Mouse (Mus musculus) stomach, embryonic 15.5 days (tissue): ENCODE measurements around the gene Reln. TPM values are rescaled to one million over a fixed set of nuclear protein-coding genes. Genes with fewer than 3 reads are reported as not detected.

Source experiments
- ATAC-seq: fragments of 200-750 bp; cut with Nextera tagmentation; 2 replicates; pipeline ENCODE4 v1.8.0; 2017; ENCODE audit warnings: low read depth, moderate number of reproducible peaks, moderate TSS enrichment; ENCODE audit not compliant: insufficient read depth, low FRiP score
- H3K27ac ChIP-seq: fragments of 300-500 bp; sonication (generic); 2 replicates; pipeline ENCODE4 v1.5.1; 2015; ENCODE audit warnings: mild to moderate bottlenecking, inconsistent platforms
- H3K27me3 ChIP-seq: fragments of 300-500 bp; sonication (generic); replicated peaks from 2 replicates; pipeline ENCODE4 v1.6.1; 2015; ENCODE audit warnings: inconsistent platforms
- H3K36me3 ChIP-seq: fragments of 300-500 bp; sonication (generic); 2 replicates; pipeline ENCODE4 v1.6.1; 2015; ENCODE audit warnings: inconsistent platforms
- H3K4me1 ChIP-seq: fragments of 300-500 bp; sonication (generic); 2 replicates; pipeline ENCODE4 v1.6.1; 2015; ENCODE audit warnings: inconsistent platforms
- H3K4me2 ChIP-seq: fragments of 300-500 bp; sonication (generic); 2 replicates; pipeline ENCODE4 v1.6.1; 2015; ENCODE audit warnings: mild to moderate bottlenecking, inconsistent platforms
- H3K4me3 ChIP-seq: fragments of 300-500 bp; sonication (generic); replicated peaks from 2 replicates; pipeline ENCODE4 v1.5.1; 2015; ENCODE audit warnings: inconsistent platforms
- H3K9ac ChIP-seq: fragments of 300-500 bp; sonication (generic); 2 replicates; pipeline ENCODE4 v1.6.1; 2015; ENCODE audit warnings: inconsistent platforms
- H3K9me3 ChIP-seq: fragments of 300-500 bp; sonication (generic); 2 replicates; pipeline ENCODE4 v1.6.1; 2016; ENCODE audit warnings: inconsistent platforms
- WGBS: fragments of 180-500 bp; shearing (Covaris S2); methylation state at CpG from one replicate; pipeline ENCODE4 v1.1.7; 2015; 5-methylcytosine and 5-hydroxymethylcytosine counted together
- polyA plus RNA-seq: library from polyadenylated mRNA; unstranded; fragments of >200 nt; fragmentation: Nextera tagmentation; extraction: Ambion mirVana; gene quantifications from 2 replicates; pipeline ENCODE4 v1.2.1, GENCODE M21; 2015

The Reln gene
- polyA plus RNA-seq, 1 experiment from 2014 or later: 5.3 TPM

GRCm38 (mm10) chr5:22024108-22024507 is 320.4 kb downstream of the Reln start:
- no peak overlapping the region for H3K4me2 ChIP-seq
- H3K9ac ChIP-seq: no peak overlapping the region
- no peak overlapping the region for H3K4me3 ChIP-seq
- no peaks in the 10 kb centered on the region for H3K27me3 ChIP-seq
- H3K36me3 ChIP-seq: no peaks in the 10 kb centered on the region
- WGBS: 35% methylated on average over 3 of the region's 3 CpGs
- H3K4me1 ChIP-seq: no peaks in the 10 kb centered on the region
- H3K9me3 ChIP-seq: no peaks in the 10 kb centered on the region
- no peak overlapping the region for H3K27ac ChIP-seq
- no peak for ATAC-seq

DNA sequence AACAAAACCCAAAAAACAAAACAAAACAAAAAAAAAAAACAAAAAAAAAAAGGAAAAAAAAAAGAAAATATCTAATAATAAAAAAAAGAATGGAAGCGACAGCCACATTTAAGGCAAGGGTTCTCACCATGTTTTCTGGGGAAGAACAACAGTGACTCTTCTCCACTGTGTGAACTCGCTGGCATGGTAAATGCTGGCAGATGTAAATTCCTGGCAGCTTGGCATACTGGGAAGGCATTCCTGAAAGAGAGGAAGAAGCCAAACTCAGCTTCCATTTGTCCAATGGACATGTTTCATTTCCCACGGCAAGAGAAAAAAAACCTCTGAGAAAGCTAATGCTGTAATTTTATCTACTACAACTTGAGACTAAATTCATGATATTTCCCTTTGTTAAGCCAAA is 326.6 kb downstream of the Reln start:
- no peak overlapping the region for H3K4me2 ChIP-seq

GRCm38 (mm10) chr5:22014459-22014858 is 330.0 kb downstream of the Reln start:
- Histone ChIP-seq H3K36me3 (no peaks in the 10 kb centered on the region), H3K9ac (no peak overlapping the region), H3K27me3 (no peaks in the 10 kb centered on the region), H3K4me3 (no peak overlapping the region), H3K9me3 (no peaks in the 10 kb centered on the region), H3K4me1 (no peaks in the 10 kb centered on the region), H3K27ac (no peak overlapping the region), H3K4me2 (no peak overlapping the region)
- 87% methylated on average over 3 of the region's 3 CpGs for WGBS
- no peak for ATAC-seq

More for the DNA sequence above, 326.6 kb downstream of the Reln start:
- H3K27ac ChIP-seq: no peak overlapping the region
- H3K27me3 ChIP-seq: no peaks in the 10 kb centered on the region
- H3K4me1 ChIP-seq: no peaks in the 10 kb centered on the region
- ATAC-seq: no peak
- H3K4me3 ChIP-seq: no peak overlapping the region
- no peak overlapping the region for H3K9ac ChIP-seq
- WGBS: 86% methylated on average over 3 of the region's 3 CpGs
- H3K9me3 ChIP-seq: no peaks in the 10 kb centered on the region
- H3K36me3 ChIP-seq: no peaks in the 10 kb centered on the region

- no peak overlapping the region for H3K27ac ChIP-seq
- WGBS: 83% methylated on average over 8 of the region's 8 CpGs
- H3K36me3 ChIP-seq: no peaks in the 10 kb centered on the region
- H3K9ac ChIP-seq: no peak overlapping the region
- no peak for ATAC-seq
- H3K4me1 ChIP-seq: no peaks in the 10 kb centered on the region
- H3K27me3 ChIP-seq: no peaks in the 10 kb centered on the region
- H3K4me3 ChIP-seq: no peak overlapping the region
- no peak overlapping the region for H3K4me2 ChIP-seq
- H3K9me3 ChIP-seq: no peaks in the 10 kb centered on the region
Measured at GRCm38 (mm10) chr5:22009142-22009541, 335.4 kb downstream of the Reln start.

- no peak overlapping the region for H3K4me3 ChIP-seq
- no peaks in the 10 kb centered on the region for H3K27me3 ChIP-seq
- H3K4me2 ChIP-seq: no peak overlapping the region
- no peaks in the 10 kb centered on the region for H3K4me1 ChIP-seq
- ATAC-seq: peak; percentile 47; the same call in 1 of the 2 replicates
- no peak overlapping the region for H3K27ac ChIP-seq
- no peaks in the 10 kb centered on the region for H3K9me3 ChIP-seq
- no peaks in the 10 kb centered on the region for H3K36me3 ChIP-seq
- WGBS: 42% methylated on average over 11 of the region's 11 CpGs
- H3K9ac ChIP-seq: no peak overlapping the region
Measured at GRCm38 (mm10) chr5:22007304-22008059, 337.0 kb downstream of the Reln start.

DNA sequence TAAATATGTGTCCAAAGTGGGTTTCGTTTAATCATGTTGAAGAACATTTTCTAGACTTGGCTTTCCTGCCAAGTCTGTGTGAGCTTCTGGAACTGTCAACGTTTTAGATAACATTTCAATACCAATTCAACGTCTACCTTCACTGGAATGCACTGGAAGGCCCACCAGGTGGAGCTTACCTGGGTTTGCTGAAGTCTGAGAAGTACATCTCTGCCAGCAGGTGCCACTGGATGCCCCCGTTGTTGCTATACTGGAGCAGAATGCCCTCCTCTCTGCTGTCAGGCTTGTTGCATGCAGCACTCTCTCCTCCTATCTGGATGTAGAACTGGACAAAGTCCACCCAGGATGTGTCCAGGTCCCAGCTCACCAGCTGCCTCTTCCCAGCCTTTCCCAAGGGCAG is 340.6 kb downstream of the Reln start:
- Histone ChIP-seq H3K4me3 (no peak overlapping the region), H3K9ac (no peak overlapping the region), H3K36me3 (no peaks in the 10 kb centered on the region), H3K27me3 (no peaks in the 10 kb centered on the region), H3K4me1 (no peaks in the 10 kb centered on the region), H3K4me2 (no peak overlapping the region), H3K9me3 (no peaks in the 10 kb centered on the region), H3K27ac (no peak overlapping the region)
- WGBS: 67% methylated on average over 4 of the region's 4 CpGs
- ATAC-seq: no peak

DNA sequence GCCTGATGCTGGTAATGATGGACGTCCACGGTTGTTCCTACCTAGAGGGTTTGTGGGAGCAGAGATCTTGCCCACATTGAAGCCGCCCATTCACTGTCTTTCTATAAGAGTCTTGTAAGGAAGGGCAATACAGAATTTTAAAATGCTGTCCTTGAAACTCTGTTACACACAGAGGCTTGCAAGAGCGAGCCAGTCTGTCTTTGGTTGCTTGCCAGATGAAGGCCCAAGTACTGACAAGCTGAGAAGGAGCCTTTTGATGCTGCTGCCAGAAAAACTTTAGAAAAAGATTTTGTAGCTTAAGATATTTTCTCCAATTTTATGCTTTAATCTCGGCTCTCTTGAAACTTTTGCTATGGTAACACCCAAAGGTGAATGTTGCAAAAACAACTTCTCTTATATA is 356.8 kb downstream of the Reln start:
- WGBS: 87% methylated on average over 5 of the region's 5 CpGs
- no peak for ATAC-seq
- H3K4me3 ChIP-seq: no peak overlapping the region
- H3K9me3 ChIP-seq: no peaks in the 10 kb centered on the region
- no peaks in the 10 kb centered on the region for H3K4me1 ChIP-seq
- no peak overlapping the region for H3K27ac ChIP-seq
- H3K36me3 ChIP-seq: no peaks in the 10 kb centered on the region
- H3K4me2 ChIP-seq: no peak overlapping the region
- H3K9ac ChIP-seq: no peak overlapping the region
- no peaks in the 10 kb centered on the region for H3K27me3 ChIP-seq

GRCm38 (mm10) chr5:21986311-21986710 is 358.2 kb downstream of the Reln start:
- no peak overlapping the region for H3K9ac ChIP-seq
- no peaks in the 10 kb centered on the region for H3K9me3 ChIP-seq
- H3K27ac ChIP-seq: no peak overlapping the region
- H3K4me1 ChIP-seq: no peaks in the 10 kb centered on the region
- H3K36me3 ChIP-seq: no peaks in the 10 kb centered on the region
- H3K27me3 ChIP-seq: no peaks in the 10 kb centered on the region
- ATAC-seq: no peak
- no peak overlapping the region for H3K4me3 ChIP-seq
- WGBS: 49% methylated on average over 4 of the region's 4 CpGs
- no peak overlapping the region for H3K4me2 ChIP-seq

DNA sequence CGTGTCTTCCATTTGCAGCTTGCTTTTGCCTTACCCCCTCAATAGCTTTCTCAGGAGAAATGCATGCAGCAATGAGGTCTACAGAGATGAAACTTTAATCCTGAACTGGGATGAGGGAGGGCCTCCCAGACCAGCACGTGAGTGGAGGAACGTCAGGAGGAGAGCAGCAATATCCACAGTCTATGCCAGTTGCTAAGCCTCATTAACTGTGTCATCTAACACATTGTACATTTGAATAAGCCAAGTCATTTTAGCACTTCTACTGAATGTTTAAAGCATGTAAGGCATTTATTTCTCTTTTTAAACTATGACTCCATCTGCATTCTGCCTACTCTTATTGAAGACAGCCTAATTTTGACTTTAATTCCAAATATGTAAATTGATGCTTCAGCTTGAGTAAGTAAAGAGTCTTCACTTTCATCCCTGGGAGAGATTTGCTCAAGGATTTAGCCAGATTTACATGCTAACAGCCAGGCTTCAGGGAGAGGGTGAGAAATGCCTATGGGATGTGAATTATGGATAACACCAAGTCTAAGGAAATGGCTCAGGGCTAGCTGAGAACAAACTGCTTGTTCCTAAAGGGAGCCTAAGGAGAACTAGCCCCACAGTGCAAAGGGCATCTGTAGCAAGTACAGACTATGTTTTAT is 361.4 kb downstream of the Reln start:
- H3K4me3 ChIP-seq: no peak overlapping the region
- no peak overlapping the region for H3K9ac ChIP-seq
- H3K9me3 ChIP-seq: no peaks in the 10 kb centered on the region
- 68% methylated on average over 3 of the region's 3 CpGs for WGBS
- H3K36me3 ChIP-seq: no peaks in the 10 kb centered on the region
- no peaks in the 10 kb centered on the region for H3K27me3 ChIP-seq
- no peak for ATAC-seq
- no peak overlapping the region for H3K4me2 ChIP-seq
- no peaks in the 10 kb centered on the region for H3K4me1 ChIP-seq
- H3K27ac ChIP-seq: no peak overlapping the region

DNA sequence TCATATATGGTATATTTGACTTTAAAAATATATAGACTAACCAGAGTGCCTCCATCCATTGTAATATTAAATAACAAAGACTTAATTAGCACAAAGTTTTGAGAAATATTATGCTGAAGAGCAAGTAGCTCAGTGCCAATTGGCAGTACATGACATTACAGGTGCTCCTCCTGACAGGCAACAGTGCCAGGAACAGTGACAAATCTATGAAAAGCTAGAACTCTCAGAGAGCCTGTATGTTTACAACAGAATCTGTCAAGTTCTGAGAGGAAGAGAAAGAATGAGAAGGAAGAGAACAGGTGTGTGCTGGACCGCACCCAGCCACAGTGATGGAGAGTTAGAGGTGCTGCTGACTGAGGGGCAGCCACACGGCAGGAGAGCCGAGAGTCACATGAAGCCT is 363.3 kb downstream of the Reln start:
- H3K4me2 ChIP-seq: no peak overlapping the region
- H3K9me3 ChIP-seq: no peaks in the 10 kb centered on the region
- H3K27me3 ChIP-seq: no peaks in the 10 kb centered on the region
- ATAC-seq: no peak
- no peak overlapping the region for H3K4me3 ChIP-seq
- no peak overlapping the region for H3K27ac ChIP-seq
- no peak overlapping the region for H3K9ac ChIP-seq
- no peaks in the 10 kb centered on the region for H3K4me1 ChIP-seq
- no peaks in the 10 kb centered on the region for H3K36me3 ChIP-seq
- WGBS: 84% methylated on average over 3 of the region's 3 CpGs

DNA sequence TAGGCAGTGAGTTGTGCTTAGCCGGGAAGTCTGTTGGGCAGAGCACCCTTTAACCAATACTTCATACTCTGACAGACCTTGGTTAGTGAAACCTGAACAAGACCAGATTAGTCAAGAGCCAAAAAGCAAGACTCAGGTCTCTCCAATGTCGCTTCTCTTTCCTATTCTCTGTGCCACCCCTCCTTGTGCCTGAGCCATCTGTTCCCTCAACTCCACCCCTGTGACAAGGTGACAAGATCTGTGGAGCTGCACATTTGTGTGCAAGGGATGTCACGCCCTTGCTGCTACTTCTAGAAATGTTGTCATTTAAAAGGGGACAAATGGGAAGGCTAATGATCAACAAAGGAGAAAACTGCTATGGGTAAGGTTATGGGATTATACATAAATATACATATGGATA is 364.0 kb downstream of the Reln start:
- 77% methylated on average over 3 of the region's 3 CpGs for WGBS
- Histone ChIP-seq H3K9me3 (no peaks in the 10 kb centered on the region), H3K36me3 (no peaks in the 10 kb centered on the region), H3K4me3 (no peak overlapping the region), H3K9ac (no peak overlapping the region), H3K4me2 (no peak overlapping the region), H3K27me3 (no peaks in the 10 kb centered on the region), H3K4me1 (no peaks in the 10 kb centered on the region), H3K27ac (no peak overlapping the region)
- ATAC-seq: no peak

- Histone ChIP-seq H3K27me3 (no peaks in the 10 kb centered on the region), H3K4me1 (no peaks in the 10 kb centered on the region), H3K9ac (no peak overlapping the region), H3K36me3 (no peaks in the 10 kb centered on the region), H3K9me3 (no peaks in the 10 kb centered on the region), H3K4me3 (no peak overlapping the region), H3K27ac (no peak overlapping the region), H3K4me2 (no peak overlapping the region)
- ATAC-seq: no peak
- WGBS: 51% methylated on average over 5 of the region's 5 CpGs
Measured at GRCm38 (mm10) chr5:21973266-21974010, 371.1 kb downstream of the Reln start.
